Mouse (Mus musculus): Measurements from ENCODE around the gene Ttc27.

GRCm38 (mm10) chr17:74860180-74860993, 142.9 kb downstream of the Ttc27 start:
- TF ChIP-seq EP300 (IDR thresholded peaks at IDR 0.05; ENCODE audit: low read depth) (no peak), CTCF (IDR thresholded peaks at IDR 0.05; ENCODE audit: low read depth) (no peak)
